ENCODE assay signal across 8 mouse cellular contexts in genomic region chr19:3326479-3327047, GRCm38 (mm10). TPM values are rescaled to one million over a fixed set of nuclear protein-coding genes. Genes with fewer than 3 reads are reported as not detected.
DNase-seq lines count a peak whose midpoint lies in the region; ATAC-seq and TF ChIP-seq lines count a peak whose summit lies in the region.

No protein-coding gene starts in this region.

- no peak for TF ChIP-seq POLR2A in lung, adult 2 months (IDR thresholded peaks at IDR 0.05; ENCODE audit: borderline replicate concordance, extremely low read depth, low read depth, low read length)
- TF ChIP-seq POLR2A in limb, embryonic 14.5 days (IDR thresholded peaks at IDR 0.05; ENCODE audit: borderline replicate concordance, extremely low read depth, insufficient read depth, insufficient read length): no peak
- no peak for TF ChIP-seq POLR2A in small intestine, adult 2 months (IDR thresholded peaks at IDR 0.05; ENCODE audit: low read depth, low read length)
- no peak for TF ChIP-seq POLR2A in cerebellum, adult 2 months (IDR thresholded peaks at IDR 0.05; ENCODE audit: borderline replicate concordance, insufficient read depth, low read length)

- no peak overlapping the region for H3K4me3 ChIP-seq in lung, adult 2 months (replicated peaks; ENCODE audit: extremely low read depth, low read depth, low read length)
- H3K4me3 ChIP-seq in intestine, embryonic 14.5 days (ENCODE audit: low read depth, low read length): no peak overlapping the region
- H3K4me3 ChIP-seq in limb, embryonic 14.5 days (replicated peaks; ENCODE audit: low read length): no peak overlapping the region
- H3K4me3 ChIP-seq in small intestine, adult 2 months (ENCODE audit: low read depth, low read length): no peak overlapping the region
- H3K4me3 ChIP-seq in cerebellum, adult 2 months (replicated peaks; ENCODE audit: insufficient read depth, low read depth, low read length): no peak overlapping the region

- peaks cover 17% of the 10 kb centered on the region for H3K4me1 ChIP-seq in lung, adult 2 months (ENCODE audit: control insufficient read depth, insufficient read depth, low read length)
- H3K4me1 ChIP-seq in intestine, embryonic 14.5 days (replicated peaks; ENCODE audit: control insufficient read depth, insufficient read depth, low read length): peaks cover 27% of the 10 kb centered on the region
- H3K4me1 ChIP-seq in limb, embryonic 14.5 days (ENCODE audit: control insufficient read depth, insufficient read depth, low read length): peaks cover 21% of the 10 kb centered on the region
- H3K4me1 ChIP-seq in small intestine, adult 2 months (ENCODE audit: control insufficient read depth, insufficient read depth, insufficient read length, low read length): peaks cover 16% of the 10 kb centered on the region
- H3K4me1 ChIP-seq in cerebellum, adult 2 months (ENCODE audit: control insufficient read depth, insufficient read depth, low read length): no peaks in the 10 kb centered on the region

- no peak overlapping the region for H3K27ac ChIP-seq in intestine, embryonic 14.5 days (ENCODE audit: low read depth)
- peak overlapping the region; percentile 87 for H3K27ac ChIP-seq in limb, embryonic 14.5 days (replicated peaks; ENCODE audit: low read depth, low read length)
- H3K27ac ChIP-seq in small intestine, adult 2 months (ENCODE audit: insufficient read depth, low read depth, low read length): peak overlapping the region; percentile 88; the same call in 1 of the 2 replicates
- H3K27ac ChIP-seq in cerebellum, adult 2 months (ENCODE audit: insufficient read depth, low read length): no peak overlapping the region; the same call in 1 of the 2 replicates

- H3K36me3 ChIP-seq in intestine, embryonic 14.5 days (ENCODE audit: control insufficient read depth, insufficient read depth, low read length): no peaks in the 10 kb centered on the region
- no peaks in the 10 kb centered on the region for H3K36me3 ChIP-seq in limb, embryonic 14.5 days (ENCODE audit: control insufficient read depth, insufficient read depth, low read length)
- H3K36me3 ChIP-seq in small intestine, adult 2 months (ENCODE audit: control insufficient read depth, insufficient read depth, low read length): no peaks in the 10 kb centered on the region

- no peak overlapping the region for H3K9ac ChIP-seq in intestine, embryonic 14.5 days (ENCODE audit: low read length)
- H3K9ac ChIP-seq in limb, embryonic 14.5 days (ENCODE audit: low read depth, low read length, severe bottlenecking): no peak overlapping the region

- TF ChIP-seq CTCF in lung, adult 2 months (IDR thresholded peaks at IDR 0.05; ENCODE audit: insufficient read depth, low read length): no peak
- TF ChIP-seq CTCF in small intestine, adult 2 months (IDR thresholded peaks at IDR 0.05; ENCODE audit: extremely low read depth, insufficient read length, insufficient replicate concordance, low read depth, low read length): no peak
- no peak for TF ChIP-seq CTCF in cerebellum, adult 2 months (IDR thresholded peaks at IDR 0.05; ENCODE audit: borderline replicate concordance, insufficient read depth, low read depth, low read length)

- no peak for ATAC-seq in intestine, embryonic 14.5 days (replicated peaks; ENCODE audit: low FRiP score, low TSS enrichment, low read depth)
- ATAC-seq in limb, embryonic 14.5 days (ENCODE audit: low FRiP score, low read depth): no peak

- DNase-seq in lung, adult 18-20 months: peak; percentile 48 to 68
- no peak for DNase-seq in lung, adult 2 months
- DNase-seq in intestine, embryonic 14.5 days (ENCODE audit: low spot score): no peak
- DNase-seq in limb, embryonic 14.5 days (ENCODE audit: low spot score): no peak
- DNase-seq in layer of hippocampus, adult 9-10 months (ENCODE audit: low spot score): no peak
- DNase-seq in cerebellum, adult 2 months: no peak
- no peak for DNase-seq in right cerebral cortex, postnatal 4 days

- no peaks in the 10 kb centered on the region for H3K9me3 ChIP-seq in intestine, embryonic 14.5 days (ENCODE audit: control insufficient read depth, low read length)
- no peaks in the 10 kb centered on the region for H3K9me3 ChIP-seq in limb, embryonic 14.5 days (ENCODE audit: control insufficient read depth, low read length)

- H3K4me2 ChIP-seq in intestine, embryonic 14.5 days (ENCODE audit: low read length): peak overlapping the region; percentile 100
- 0 out of 2 replicates have a peak overlapping the region, but pooled peaks have one; percentile 99 for H3K4me2 ChIP-seq in limb, embryonic 14.5 days (replicated peaks; ENCODE audit: low read depth, low read length, severe bottlenecking)

- WGBS in lung, adult 2 months: 60% methylated on average over 12 of the region's 12 CpGs
- 85% methylated on average over 12 of the region's 12 CpGs for WGBS in intestine, embryonic 14.5 days
- 82% methylated on average over 12 of the region's 12 CpGs for WGBS in limb, embryonic 14.5 days
- 39% methylated on average over 12 of the region's 12 CpGs for WGBS in small intestine, adult 2 months
- 83% methylated on average over 12 of the region's 12 CpGs for WGBS in cerebellum, adult 2 months

- 0 out of 2 replicates have a peak, but pooled peaks cover 3% of the 10 kb centered on the region for H3K27me3 ChIP-seq in intestine, embryonic 14.5 days (replicated peaks; ENCODE audit: control insufficient read depth, insufficient read depth, low read length)
- peaks cover 5% of the 10 kb centered on the region; the same call in 1 of the 2 replicates for H3K27me3 ChIP-seq in limb, embryonic 14.5 days (ENCODE audit: control insufficient read depth, insufficient read depth, low read length)
- no peaks in the 10 kb centered on the region for H3K27me3 ChIP-seq in small intestine, adult 2 months (ENCODE audit: control insufficient read depth, insufficient read depth, low read length)
- H3K27me3 ChIP-seq in cerebellum, adult 2 months (ENCODE audit: control insufficient read depth, insufficient read depth, low read length): no peaks in the 10 kb centered on the region; the same call in 1 of the 2 replicates

RNA-seq across cellular contexts. Expression of gene Cpt1a, which starts 4.4 kb away (rescaled TPM):
- 126 and 134 TPM in 2 replicates for polyA plus RNA-seq in lung, adult 2 months (2012; rRNA removed)
- 22.8 and 24.3 TPM in 2 replicates for polyA plus RNA-seq in intestine, embryonic 14.5 days (2014; fragmentation: Nextera tagmentation; extraction: Ambion mirVana)
- 20.3 and 24.4 TPM in 2 replicates for polyA plus RNA-seq in limb, embryonic 14.5 days (2012; rRNA removed)
- 21.7 and 22.5 TPM in 2 replicates for polyA plus RNA-seq in limb, embryonic 14.5 days (2014; fragmentation: Nextera tagmentation; extraction: Ambion mirVana)
- polyA plus RNA-seq in small intestine, adult 2 months (2012; rRNA removed): 40.5 and 92.1 TPM in 2 replicates
- polyA plus RNA-seq in cerebellum, adult 2 months (2012; rRNA removed): 22.2 and 24.1 TPM in 2 replicates

RNA-seq across cellular contexts. Expression of gene Ighmbp2, which starts 43.7 kb away (rescaled TPM):
- polyA plus RNA-seq in lung, adult 2 months (2012; rRNA removed): 5.8 and 7.5 TPM in 2 replicates
- 9.3 and 10.5 TPM in 2 replicates for polyA plus RNA-seq in intestine, embryonic 14.5 days (2014; fragmentation: Nextera tagmentation; extraction: Ambion mirVana)
- polyA plus RNA-seq in limb, embryonic 14.5 days (2012; rRNA removed): 9.9 and 13.5 TPM in 2 replicates
- polyA plus RNA-seq in limb, embryonic 14.5 days (2014; fragmentation: Nextera tagmentation; extraction: Ambion mirVana): 9.5 and 9.9 TPM in 2 replicates
- polyA plus RNA-seq in small intestine, adult 2 months (2012; rRNA removed): 2.3 and 5.1 TPM in 2 replicates
- polyA plus RNA-seq in cerebellum, adult 2 months (2012; rRNA removed): 9.2 and 9.8 TPM in 2 replicates

RNA-seq across cellular contexts. Expression of gene Mrpl21, which starts 43.9 kb away (rescaled TPM):
- polyA plus RNA-seq in lung, adult 2 months (2012; rRNA removed): 26.9 and 29.5 TPM in 2 replicates
- 143 and 147 TPM in 2 replicates for polyA plus RNA-seq in intestine, embryonic 14.5 days (2014; fragmentation: Nextera tagmentation; extraction: Ambion mirVana)
- 59.5 and 68.8 TPM in 2 replicates for polyA plus RNA-seq in limb, embryonic 14.5 days (2012; rRNA removed)
- 124 and 126 TPM in 2 replicates for polyA plus RNA-seq in limb, embryonic 14.5 days (2014; fragmentation: Nextera tagmentation; extraction: Ambion mirVana)
- polyA plus RNA-seq in small intestine, adult 2 months (2012; rRNA removed): 29.0 and 34.3 TPM in 2 replicates
- 56.6 and 61.3 TPM in 2 replicates for polyA plus RNA-seq in cerebellum, adult 2 months (2012; rRNA removed)

Comparison
In these comparisons a context has a peak if more than half of its experiments do, and no peak if none do; other contexts are left out.
1. DNase-seq: peak in lung, adult 18-20 months (2 of 2); none in lung, adult 2 months (single experiment), intestine, embryonic 14.5 days (single experiment), limb, embryonic 14.5 days (single experiment), layer of hippocampus, adult 9-10 months (single experiment), cerebellum, adult 2 months (0 of 2) and right cerebral cortex, postnatal 4 days (single experiment).
2. H3K27ac ChIP-seq: peak in limb, embryonic 14.5 days (single experiment) and small intestine, adult 2 months (single experiment); none in intestine, embryonic 14.5 days (single experiment) and cerebellum, adult 2 months (single experiment).